Mouse (Mus musculus) stomach, embryonic 14.5 days (tissue): ENCODE data around the gene Trh. TPM values are rescaled to one million over a fixed set of nuclear protein-coding genes. Genes with fewer than 3 reads are reported as not detected.

ENCODE experiments used
- ATAC-seq: fragments of 200-750 bp; cut with Nextera tagmentation; 2 replicates; pipeline ENCODE4 v1.8.0; 2017; ENCODE audit warnings: low read depth, moderate TSS enrichment; ENCODE audit not compliant: insufficient number of reproducible peaks, insufficient read depth, low FRiP score
- H3K27ac ChIP-seq: fragments of 300-500 bp; sonication (generic); 2 replicates; pipeline ENCODE4 v1.5.1; 2014; ENCODE audit warnings: mild to moderate bottlenecking, low read length, moderate library complexity, mixed read lengths
- H3K27me3 ChIP-seq: fragments of 300-500 bp; sonication (generic); 2 replicates; pipeline ENCODE4 v1.6.1; 2014; ENCODE audit warnings: low read length, control low read depth, mixed read lengths; ENCODE audit not compliant: control insufficient read depth, insufficient read depth
- H3K36me3 ChIP-seq: fragments of 300-500 bp; sonication (generic); 2 replicates; pipeline ENCODE4 v1.6.1; 2014; ENCODE audit warnings: mild to moderate bottlenecking, control low read depth, low read length, moderate library complexity, mixed read lengths; ENCODE audit not compliant: control insufficient read depth, insufficient read depth
- H3K4me1 ChIP-seq: fragments of 300-500 bp; sonication (generic); 2 replicates; pipeline ENCODE4 v1.6.1; 2014; ENCODE audit warnings: low read length, control low read depth, mixed read lengths; ENCODE audit not compliant: control insufficient read depth, insufficient read depth
- H3K4me2 ChIP-seq: fragments of 300-500 bp; sonication (generic); replicated peaks from 2 replicates; pipeline ENCODE4 v1.6.1; 2014; ENCODE audit warnings: low read depth, low read length, control low read depth
- H3K4me3 ChIP-seq: fragments of 300-500 bp; sonication (generic); 2 replicates; pipeline ENCODE4 v1.5.1; 2014; ENCODE audit warnings: low read depth, low read length, control low read depth
- H3K9ac ChIP-seq: fragments of 300-500 bp; sonication (generic); replicated peaks from 2 replicates; pipeline ENCODE4 v1.6.1; 2014; ENCODE audit warnings: low read depth, mild to moderate bottlenecking, control low read depth, low read length, moderate library complexity, mixed read lengths
- H3K9me3 ChIP-seq: fragments of 300-500 bp; sonication (generic); 2 replicates; pipeline ENCODE4 v1.6.1; 2016; ENCODE audit warnings: low read depth, low read length, control low read depth; ENCODE audit not compliant: control insufficient read depth
- WGBS: fragments of 180-500 bp; shearing (Covaris S2); extraction: QIAGEN DNeasy Blood & Tissue Kit; methylation state at CpG from one replicate; pipeline ENCODE4 v1.1.7; 2014; 5-methylcytosine and 5-hydroxymethylcytosine counted together
- polyA plus RNA-seq: library from polyadenylated mRNA; unstranded; fragments of >200 nt; fragmentation: Nextera tagmentation; extraction: Ambion mirVana; gene quantifications from 2 replicates; pipeline ENCODE4 v1.2.1, GENCODE M21; 2014

The Trh gene
- polyA plus RNA-seq, 1 experiment from 2014 or later: 0.54 TPM

GRCm38 (mm10) chr6:92269019-92269418 lies 24.6 kb upstream of the Trh start:
- Histone ChIP-seq H3K4me1 (no peaks in the 10 kb centered on the region), H3K27ac (no peak overlapping the region), H3K4me2 (no peak overlapping the region), H3K36me3 (no peaks in the 10 kb centered on the region), H3K9me3 (no peaks in the 10 kb centered on the region), H3K4me3 (no peak overlapping the region), H3K9ac (no peak overlapping the region), H3K27me3 (no peaks in the 10 kb centered on the region)
- no peak for ATAC-seq
- WGBS: 9% methylated on average over 4 of the region's 4 CpGs

- ATAC-seq: no peak
- H3K36me3 ChIP-seq: no peaks in the 10 kb centered on the region
- H3K9me3 ChIP-seq: no peaks in the 10 kb centered on the region
- no peak overlapping the region for H3K4me3 ChIP-seq
- no peak overlapping the region for H3K27ac ChIP-seq
- H3K9ac ChIP-seq: no peak overlapping the region
- no peaks in the 10 kb centered on the region for H3K27me3 ChIP-seq
- no peaks in the 10 kb centered on the region for H3K4me1 ChIP-seq
- no peak overlapping the region for H3K4me2 ChIP-seq
- WGBS: 59% methylated on average over 1 of the region's 1 CpGs
Measured at GRCm38 (mm10) chr6:92268001-92268400, 23.6 kb upstream of the Trh start.

- H3K27me3 ChIP-seq: no peaks in the 10 kb centered on the region
- ATAC-seq: no peak
- no peaks in the 10 kb centered on the region for H3K4me1 ChIP-seq
- H3K36me3 ChIP-seq: no peaks in the 10 kb centered on the region
- no peak overlapping the region for H3K4me2 ChIP-seq
- H3K4me3 ChIP-seq: no peak overlapping the region
- 65% methylated on average over 4 of the region's 4 CpGs for WGBS
- H3K9me3 ChIP-seq: no peaks in the 10 kb centered on the region
- H3K9ac ChIP-seq: no peak overlapping the region
- no peak overlapping the region for H3K27ac ChIP-seq
Measured at GRCm38 (mm10) chr6:92261162-92261843, 16.9 kb upstream of the Trh start.

- ATAC-seq: no peak
- H3K27me3 ChIP-seq: no peaks in the 10 kb centered on the region
Measured at GRCm38 (mm10) chr6:92255346-92255745, 10.9 kb upstream of the Trh start.

GRCm38 (mm10) chr6:92253253-92253870 lies 8.9 kb upstream of the Trh start:
- H3K36me3 ChIP-seq: no peaks in the 10 kb centered on the region
- no peaks in the 10 kb centered on the region for H3K9me3 ChIP-seq
- no peak overlapping the region for H3K4me3 ChIP-seq
- no peak overlapping the region for H3K9ac ChIP-seq
- no peaks in the 10 kb centered on the region for H3K27me3 ChIP-seq
- H3K27ac ChIP-seq: no peak overlapping the region
- H3K4me1 ChIP-seq: no peaks in the 10 kb centered on the region
- no peak for ATAC-seq
- H3K4me2 ChIP-seq: no peak overlapping the region
- WGBS: 54% methylated on average over 3 of the region's 3 CpGs

More at GRCm38 (mm10) chr6:92255346-92255745, 10.9 kb upstream of the Trh start:
- H3K4me3 ChIP-seq: no peak overlapping the region
- H3K9me3 ChIP-seq: no peaks in the 10 kb centered on the region
- no peak overlapping the region for H3K9ac ChIP-seq
- H3K4me1 ChIP-seq: no peaks in the 10 kb centered on the region
- H3K27ac ChIP-seq: no peak overlapping the region
- H3K4me2 ChIP-seq: no peak overlapping the region
- H3K36me3 ChIP-seq: no peaks in the 10 kb centered on the region

GRCm38 (mm10) chr6:92247215-92247919 lies 2.9 kb upstream of the Trh start:
- no peak overlapping the region for H3K9ac ChIP-seq
- H3K4me3 ChIP-seq: no peak overlapping the region
- no peaks in the 10 kb centered on the region for H3K4me1 ChIP-seq
- 36% methylated on average over 7 of the region's 7 CpGs for WGBS
- H3K27ac ChIP-seq: no peak overlapping the region
- H3K27me3 ChIP-seq: peaks cover 3% of the 10 kb centered on the region; the same call in 1 of the 2 replicates
- ATAC-seq: no peak
- H3K36me3 ChIP-seq: no peaks in the 10 kb centered on the region
- H3K4me2 ChIP-seq: no peak overlapping the region
- H3K9me3 ChIP-seq: no peaks in the 10 kb centered on the region

- Histone ChIP-seq H3K36me3 (no peaks in the 10 kb centered on the region), H3K9ac (no peak overlapping the region), H3K27ac (no peak overlapping the region), H3K4me1 (no peaks in the 10 kb centered on the region), H3K4me3 (no peak overlapping the region), H3K27me3 (peaks cover 3% of the 10 kb centered on the region; the same call in 1 of the 2 replicates), H3K9me3 (no peaks in the 10 kb centered on the region), H3K4me2 (no peak overlapping the region)
- no peak for ATAC-seq
- 18% methylated on average over 3 of the region's 3 CpGs for WGBS
Measured at GRCm38 (mm10) chr6:92246335-92246734, 1.9 kb upstream of the Trh start.

GRCm38 (mm10) chr6:92241178-92241906 lies 3.1 kb downstream of the Trh start:
- Histone ChIP-seq H3K27ac (no peak overlapping the region), H3K4me1 (no peaks in the 10 kb centered on the region), H3K9me3 (no peaks in the 10 kb centered on the region), H3K36me3 (no peaks in the 10 kb centered on the region), H3K27me3 (peaks cover 3% of the 10 kb centered on the region; the same call in 1 of the 2 replicates), H3K4me3 (no peak overlapping the region), H3K9ac (no peak overlapping the region), H3K4me2 (no peak overlapping the region)
- peak; percentile 90 for ATAC-seq
- WGBS: 42% methylated on average over 3 of the region's 3 CpGs
